Mouse (Mus musculus): ENCODE measurements around the gene Aagab. TPM values are rescaled to one million over a fixed set of nuclear protein-coding genes. Genes with fewer than 3 reads are reported as not detected.

Gene Aagab
- polyA plus RNA-seq, 1 experiment from 2014 or later, result 47.8 TPM

DNA sequence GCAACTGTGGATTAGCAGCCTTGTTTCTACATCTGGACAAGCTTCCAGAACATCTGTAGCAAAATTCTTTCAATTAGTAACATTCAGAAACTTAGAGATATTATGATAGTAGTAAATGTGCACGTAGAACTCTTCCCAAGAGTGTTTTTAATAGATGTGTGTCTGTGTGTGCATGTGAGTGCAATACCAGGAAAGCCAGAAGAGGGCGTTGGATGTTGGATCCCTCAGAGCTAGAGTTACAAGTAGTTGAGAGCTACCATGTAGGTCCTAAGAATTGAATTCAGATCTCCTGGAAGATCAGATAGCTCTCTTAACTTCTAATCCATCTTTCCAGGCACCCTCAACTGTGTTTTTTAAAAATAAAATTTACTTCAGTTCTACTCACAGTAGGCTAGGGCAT lies 4.1 kb downstream of the Aagab start:
- ChIA-PET POLR2A (no interaction called here), CTCF (interaction anchor here (1.1 kb wide), 1 partner anchor 27 kb away, joined by 3 read pairs; no protein-coding TSS in a partner anchor)
- peak; percentile 40 for TF ChIP-seq CTCF (IDR thresholded peaks at IDR 0.05)
- ATAC-seq (no peak), DNase-seq (ENCODE audit: low read depth, low spot score) (no peak)
- H3K27me3 ChIP-seq, result no peaks in the 10 kb centered on the region
- in situ Hi-C loops (cut with MboI; ENCODE audit: low pct_unique_long_range_greater_than_20kb), result no loop called here

DNA sequence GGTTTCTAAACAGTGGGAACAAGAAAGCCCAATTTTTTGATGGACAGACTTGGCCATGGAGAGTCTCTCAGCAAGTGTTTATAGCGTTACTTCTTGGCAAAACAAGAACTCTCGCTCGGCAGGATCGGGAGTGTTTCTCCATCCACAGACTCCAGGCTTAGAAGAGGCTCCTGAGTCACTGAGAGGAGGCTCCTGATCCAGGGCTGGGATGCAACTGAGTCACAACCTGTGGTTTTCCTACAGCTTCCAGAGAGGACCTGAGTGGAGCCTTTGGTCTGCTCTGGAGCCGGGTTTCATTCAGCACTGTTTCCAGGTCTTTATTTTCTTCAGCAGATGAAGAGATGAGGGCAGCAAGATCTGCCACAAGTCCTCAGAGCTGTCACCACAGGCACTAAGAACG lies 5.5 kb downstream of the Aagab start:
- H3K27me3 ChIP-seq, result no peaks in the 10 kb centered on the region
- TF ChIP-seq CTCF (IDR thresholded peaks at IDR 0.05), result no peak
- in situ Hi-C loops (cut with MboI; ENCODE audit: low pct_unique_long_range_greater_than_20kb), result no loop called here
- POLR2A ChIA-PET, result no interaction called here
- CTCF ChIA-PET, result no interaction called here
- no peak for DNase-seq (ENCODE audit: low read depth, low spot score)
- no peak for ATAC-seq

DNA sequence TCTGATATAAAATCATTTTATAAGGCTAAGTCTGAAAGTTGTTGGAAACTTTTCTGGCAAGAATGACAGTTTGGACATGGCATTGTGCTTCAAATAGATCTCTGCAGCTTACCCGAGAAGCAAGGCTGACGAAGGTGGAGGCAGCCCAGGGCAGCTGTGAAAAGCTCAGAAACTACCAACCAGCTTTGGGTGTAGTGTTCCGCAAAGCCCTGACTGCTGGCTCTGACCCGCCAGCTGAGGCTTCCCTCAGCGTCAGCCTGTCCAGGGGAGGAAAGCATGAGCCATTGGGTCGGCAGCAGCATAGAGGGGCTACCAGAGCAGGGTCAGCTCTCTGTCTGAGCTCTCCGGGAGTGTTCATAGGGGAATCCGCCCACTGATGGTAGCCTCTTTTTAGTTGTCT lies 6.8 kb downstream of the Aagab start:
- no peak for DNase-seq (ENCODE audit: low read depth, low spot score)
- TF ChIP-seq CTCF (IDR thresholded peaks at IDR 0.05), result no peak
- POLR2A ChIA-PET, result interaction anchor here (0.6 kb wide), 1 partner anchor 663 kb away, joined by 3 read pairs; no protein-coding TSS in a partner anchor

DNA sequence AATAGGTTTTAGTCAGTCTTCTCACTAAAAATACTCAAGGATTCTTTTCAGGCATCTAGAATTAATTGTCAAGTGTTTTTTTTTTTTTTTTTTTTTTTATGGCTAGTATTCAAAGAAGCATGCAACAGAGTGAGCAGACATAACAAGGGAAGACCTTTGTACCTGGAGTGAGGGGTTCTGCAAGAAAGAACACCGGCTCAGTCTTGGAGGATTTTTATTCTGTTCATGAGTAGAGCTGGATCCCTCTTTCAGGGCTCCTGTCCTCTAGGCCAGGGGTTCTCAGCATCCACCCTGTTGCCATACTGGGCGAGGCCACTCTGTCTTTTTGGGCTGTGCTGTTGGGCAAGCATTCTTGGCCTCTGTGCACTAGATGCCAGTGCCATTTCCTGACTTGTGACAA lies 7.3 kb downstream of the Aagab start:
- DNase-seq (ENCODE audit: low read depth, low spot score), result no peak
- in situ Hi-C loops (cut with MboI; ENCODE audit: low pct_unique_long_range_greater_than_20kb), result no loop called here
- TF ChIP-seq CTCF (IDR thresholded peaks at IDR 0.05), result no peak
- ATAC-seq, result no peak
- ChIA-PET CTCF (interaction anchor here (1.0 kb wide), 1 partner anchor 16 kb away, joined by 4 read pairs; no protein-coding TSS in a partner anchor), POLR2A (no interaction called here)
- H3K27me3 ChIP-seq, result no peaks in the 10 kb centered on the region

More for the DNA sequence above, 6.8 kb downstream of the Aagab start:
- H3K27me3 ChIP-seq, result no peaks in the 10 kb centered on the region
- ATAC-seq, result no peak
- CTCF ChIA-PET, result no interaction called here
- in situ Hi-C loops (cut with MboI; ENCODE audit: low pct_unique_long_range_greater_than_20kb), result no loop called here

DNA sequence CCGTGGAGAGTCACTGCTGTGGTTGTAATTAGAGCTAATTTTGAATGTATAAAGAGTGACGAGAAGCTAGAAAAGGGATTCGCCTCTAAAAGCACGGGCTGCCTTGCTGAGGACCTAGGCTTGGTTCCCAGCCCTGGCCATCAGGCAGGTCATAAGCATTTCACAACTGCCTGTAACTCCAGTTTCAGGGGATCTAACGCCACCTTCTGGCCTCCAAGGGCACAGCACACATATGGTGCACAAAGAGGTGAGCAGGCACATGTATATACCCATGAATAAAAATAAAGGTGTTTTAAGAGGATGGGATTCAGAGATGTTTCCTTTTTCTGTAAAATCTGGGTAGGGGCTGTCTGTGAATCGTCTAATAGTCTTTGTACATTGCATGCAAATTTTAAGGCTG lies 7.8 kb downstream of the Aagab start:
- ATAC-seq, result no peak
- no peak for DNase-seq (ENCODE audit: low read depth, low spot score)
- no peaks in the 10 kb centered on the region for H3K27me3 ChIP-seq
- peak; percentile 55 for TF ChIP-seq CTCF (IDR thresholded peaks at IDR 0.05)
- in situ Hi-C loops (cut with MboI; ENCODE audit: low pct_unique_long_range_greater_than_20kb), result no loop called here
- POLR2A ChIA-PET, result no interaction called here
- CTCF ChIA-PET, result interaction anchor here (1.0 kb wide), 1 partner anchor 15 kb away, joined by 4 read pairs; no protein-coding TSS in a partner anchor

DNA sequence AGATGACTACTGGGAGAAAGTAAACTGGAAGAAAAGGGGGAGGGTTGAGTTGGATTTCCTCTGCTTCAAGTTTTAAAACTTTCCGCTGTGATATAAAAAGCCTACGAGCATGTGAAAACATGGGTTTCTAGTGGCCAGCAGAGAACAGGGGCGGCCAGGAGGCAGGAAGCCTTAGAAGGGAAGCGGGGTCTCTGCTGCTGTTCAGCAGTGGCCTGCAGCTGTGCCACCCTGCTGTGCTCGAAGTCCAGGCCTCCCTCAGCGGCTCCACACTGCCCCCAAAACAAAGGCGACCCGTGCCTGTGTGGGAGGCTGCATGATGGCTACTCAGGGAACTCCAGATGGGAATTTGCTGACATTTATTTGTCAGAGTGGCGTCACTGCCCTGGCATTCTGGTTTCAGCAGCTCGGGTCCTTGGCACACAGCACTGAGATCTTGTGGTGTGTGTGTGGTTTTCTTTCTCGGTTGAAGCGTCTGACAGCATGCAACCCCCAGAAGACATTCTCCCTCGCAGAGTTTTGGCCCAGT lies 8.4 kb downstream of the Aagab start:
- TF ChIP-seq CTCF (IDR thresholded peaks at IDR 0.05), result no peak
- CTCF ChIA-PET, result interaction anchor here (1.2 kb wide), 1 partner anchor 10 kb away, joined by 3 read pairs; no protein-coding TSS in a partner anchor
- POLR2A ChIA-PET, result no interaction called here
- in situ Hi-C loops (cut with MboI; ENCODE audit: low pct_unique_long_range_greater_than_20kb), result no loop called here
- no peaks in the 10 kb centered on the region for H3K27me3 ChIP-seq
- peak; percentile 89 for DNase-seq (ENCODE audit: low read depth, low spot score)
- ATAC-seq, result peak; percentile 79

DNA sequence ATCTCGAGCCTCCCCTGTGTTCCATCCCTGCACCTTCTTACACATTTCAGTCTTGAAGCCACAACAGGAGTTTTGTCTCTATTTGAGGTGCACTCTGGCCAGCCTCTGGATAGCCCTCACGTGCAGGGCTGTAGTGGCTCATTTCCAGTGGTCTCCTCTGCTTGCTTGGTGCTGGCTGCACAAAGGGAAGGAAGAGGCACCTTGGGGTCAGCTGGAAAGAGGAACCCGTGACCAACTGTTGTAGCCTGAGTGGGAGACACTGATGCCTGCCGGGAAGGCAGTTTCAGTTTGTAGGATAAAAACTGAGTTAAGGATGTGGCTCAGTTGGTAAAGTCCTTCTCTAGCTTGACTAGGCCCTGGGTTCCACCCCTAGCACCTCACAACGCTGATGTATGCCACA lies 9.5 kb downstream of the Aagab start:
- in situ Hi-C loops (cut with MboI; ENCODE audit: low pct_unique_long_range_greater_than_20kb), result no loop called here
- DNase-seq (ENCODE audit: low read depth, low spot score) (no peak), ATAC-seq (no peak)
- POLR2A ChIA-PET, result no interaction called here
- TF ChIP-seq CTCF (IDR thresholded peaks at IDR 0.05), result no peak
- H3K27me3 ChIP-seq, result no peaks in the 10 kb centered on the region
- CTCF ChIA-PET, result interaction anchor here (1.2 kb wide), 1 partner anchor 9 kb away, joined by 3 read pairs; no protein-coding TSS in a partner anchor

DNA sequence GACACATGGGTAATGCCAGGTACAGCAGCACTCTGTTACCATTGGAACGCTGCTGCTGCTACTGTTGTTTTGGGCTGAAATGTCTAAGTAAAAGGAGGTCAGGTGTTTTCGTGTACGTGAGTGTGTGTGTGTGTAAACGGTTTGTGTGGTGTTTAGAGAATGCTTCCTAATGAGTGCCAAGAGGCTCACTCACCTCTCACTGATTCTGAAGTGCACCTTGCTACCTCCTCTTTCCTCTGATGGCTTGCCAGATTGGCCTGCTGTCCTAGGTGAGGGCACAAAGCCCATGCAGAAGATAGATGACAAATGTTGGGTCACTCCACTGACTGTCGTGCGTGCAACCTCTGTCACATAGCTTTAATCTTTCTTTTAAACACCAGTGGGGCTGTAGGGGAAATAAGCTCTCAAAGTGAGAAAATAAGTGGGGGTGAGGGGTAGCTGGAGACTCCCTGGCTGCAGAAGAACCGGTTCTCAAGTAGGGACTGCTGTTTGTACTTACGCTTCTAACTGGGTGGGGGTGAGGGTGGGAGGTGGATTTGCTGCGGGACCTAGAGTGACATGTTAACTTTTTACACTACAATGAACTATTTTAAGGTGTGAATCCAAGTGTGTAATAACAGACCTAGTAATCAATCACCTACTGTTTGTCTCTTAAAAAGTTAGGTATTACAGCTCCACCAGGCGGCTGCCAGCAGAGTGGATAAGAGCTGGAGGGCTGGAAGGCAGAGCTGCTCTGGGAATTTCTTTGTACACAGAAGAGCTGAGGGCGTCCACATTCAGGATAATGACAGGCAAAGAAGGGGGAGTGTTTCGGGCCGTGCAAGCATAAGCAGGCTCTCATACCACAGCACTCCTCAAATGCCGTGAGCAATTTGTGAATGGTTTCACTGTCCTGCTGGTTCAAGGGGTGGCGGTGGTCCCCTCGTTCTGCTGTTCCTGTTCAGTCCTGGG lies 10.4 kb downstream of the Aagab start:
- DNase-seq (ENCODE audit: low read depth, low spot score) (no peak), ATAC-seq (no peak)
- ChIA-PET CTCF (interaction anchor here (1.2 to 1.3 kb wide), 2 partner anchors 9 to 224 kb away, joined by 3 to 4 read pairs; no protein-coding TSS in a partner anchor), POLR2A (interaction anchor here (0.6 kb wide), 1 partner anchor 248 kb away, joined by 5 read pairs; no protein-coding TSS in a partner anchor)
- in situ Hi-C loops (cut with MboI; ENCODE audit: low pct_unique_long_range_greater_than_20kb), result no loop called here
- TF ChIP-seq CTCF (IDR thresholded peaks at IDR 0.05), result no peak
- H3K27me3 ChIP-seq, result no peaks in the 10 kb centered on the region

DNA sequence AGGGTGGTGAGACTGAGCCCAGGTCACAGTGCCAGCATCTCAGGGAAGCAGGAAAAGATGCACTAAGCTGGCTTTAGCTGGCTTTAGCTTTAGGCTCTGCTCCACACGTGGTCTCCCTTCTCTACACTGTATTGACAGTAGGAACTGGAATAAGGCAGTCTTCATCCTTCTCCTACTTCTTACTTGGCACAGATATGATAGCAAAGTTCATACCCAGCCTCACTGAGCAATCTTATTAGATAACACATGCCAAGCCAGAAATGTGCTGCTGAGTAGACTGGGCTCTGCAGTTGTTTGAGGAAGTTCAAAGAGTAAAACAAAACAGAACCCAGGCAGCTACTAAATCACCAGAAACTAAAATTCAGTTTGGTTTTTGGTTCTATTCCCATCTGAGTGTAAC lies 11.1 kb downstream of the Aagab start:
- no peak for ATAC-seq
- DNase-seq (ENCODE audit: low read depth, low spot score), result no peak
- H3K27me3 ChIP-seq, result no peaks in the 10 kb centered on the region
- ChIA-PET POLR2A (interaction anchor here (0.6 kb wide), 1 partner anchor 247 kb away, joined by 5 read pairs; no protein-coding TSS in a partner anchor), CTCF (interaction anchor here (0.8 to 1.3 kb wide), 3 partner anchors 8 to 253 kb away, joined by 3 to 4 read pairs (median 3); no protein-coding TSS in a partner anchor)
- no peak for TF ChIP-seq CTCF (IDR thresholded peaks at IDR 0.05)
- in situ Hi-C loops (cut with MboI; ENCODE audit: low pct_unique_long_range_greater_than_20kb), result no loop called here

DNA sequence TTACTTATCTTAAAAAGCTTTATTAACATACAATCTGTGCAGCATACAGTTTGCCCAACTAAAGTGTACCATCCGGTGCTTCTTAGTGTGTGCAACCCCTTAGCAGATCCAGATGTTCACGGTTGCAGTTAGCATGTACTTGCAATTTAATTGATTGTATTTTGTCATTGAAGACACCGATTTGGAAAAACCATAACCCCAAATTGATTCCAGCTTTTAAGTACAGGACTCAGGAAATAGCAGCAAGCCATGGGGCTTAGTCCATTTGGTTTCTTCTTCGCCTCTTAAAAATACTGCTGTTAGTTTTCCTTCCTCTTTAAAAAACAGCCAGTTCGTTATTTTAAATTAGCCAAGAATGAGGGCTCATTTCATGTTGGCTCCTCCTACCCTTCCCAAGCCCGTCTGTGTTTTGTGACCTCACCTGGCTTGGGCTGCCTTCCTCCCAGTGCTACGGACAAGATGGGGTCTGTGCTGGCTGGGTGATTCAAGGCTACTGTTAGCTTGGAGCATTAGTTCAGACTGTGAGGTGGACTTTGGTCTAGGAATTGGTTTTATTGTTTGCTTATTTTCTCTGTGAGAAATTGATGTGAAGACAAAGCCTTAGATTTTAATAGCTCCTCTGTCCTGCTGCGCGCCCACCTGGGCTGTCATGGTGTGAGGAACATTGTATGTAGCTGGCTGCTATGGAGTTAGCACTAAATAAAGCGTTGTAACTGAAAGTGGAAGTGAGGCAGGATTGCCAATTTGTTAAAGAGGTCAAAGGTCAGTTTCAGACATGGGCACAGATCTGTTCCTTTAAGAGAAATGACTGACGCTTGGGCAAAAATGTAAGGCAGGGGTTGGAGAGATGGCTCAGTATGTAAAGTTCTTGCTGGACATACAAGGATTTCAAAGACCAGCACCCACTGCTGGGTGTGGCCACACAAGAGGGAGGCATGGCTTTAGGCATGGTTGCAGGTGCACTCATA lies 11.8 kb downstream of the Aagab start:
- ChIA-PET CTCF (interaction anchor here (0.8 to 1.2 kb wide), 2 partner anchors 223 to 252 kb away, joined by 3 read pairs; no protein-coding TSS in a partner anchor), POLR2A (no interaction called here)
- H3K27me3 ChIP-seq, result no peaks in the 10 kb centered on the region
- no peak for TF ChIP-seq CTCF (IDR thresholded peaks at IDR 0.05)
- in situ Hi-C loops (cut with MboI; ENCODE audit: low pct_unique_long_range_greater_than_20kb), result no loop called here
- ATAC-seq (no peak), DNase-seq (ENCODE audit: low read depth, low spot score) (no peak)

Data from Patski (cell line).